Mouse (Mus musculus) MEL (cell line): ENCODE data around the gene H2-Oa. TPM values are rescaled to one million over a fixed set of nuclear protein-coding genes. Genes with fewer than 3 reads are reported as not detected.

ENCODE experiments used
- DNase-seq: peaks from one replicate; pipeline ENCODE4 v3.0.0; 2011; ENCODE audit warnings: low read depth, low spot score
- H3K27ac ChIP-seq: 2 replicates; pipeline ENCODE4 v1.5.1; 2012; ENCODE audit warnings: low read depth, mild to moderate bottlenecking, control low read depth, low read length, moderate library complexity; ENCODE audit not compliant: control insufficient read depth
- H3K27me3 ChIP-seq, 2 experiments: fragments of 150-350 bp in 1 of 2; sonication (generic) in 1 of 2; 2 replicates each; pipeline ENCODE4 v1.6.1; 2012; ENCODE audit warnings: low read length in 2 of 2, mild to moderate bottlenecking in 2 of 2, improper control_type of control experiment in 1 of 2, moderate library complexity in 1 of 2; ENCODE audit not compliant: insufficient read depth in 2 of 2, control insufficient read depth in 1 of 2
- H3K36me3 ChIP-seq, 2 experiments: 2 replicates each; pipeline ENCODE4 v1.6.1; 2012 to 2014; ENCODE audit warnings: low read length in 2 of 2, improper control_type of control experiment in 1 of 2, inconsistent platforms in 1 of 2, mild to moderate bottlenecking in 1 of 2; ENCODE audit not compliant: insufficient read depth in 2 of 2, control insufficient read depth in 1 of 2
- H3K4me1 ChIP-seq, 2 experiments: fragments of 150-350 bp in 1 of 2; sonication (generic) in 1 of 2; 2 replicates each; pipeline ENCODE4 v1.6.1; 2012; ENCODE audit warnings: low read length in 2 of 2, improper control_type of control experiment in 1 of 2, mild to moderate bottlenecking in 1 of 2; ENCODE audit not compliant: insufficient read depth in 2 of 2, control insufficient read depth in 1 of 2
- H3K4me3 ChIP-seq, 2 experiments: fragments of 150-350 bp in 1 of 2; sonication (generic) in 1 of 2; 2 replicates each; pipeline ENCODE4 v1.5.1; 2012; ENCODE audit warnings: low read depth in 2 of 2, low read length in 2 of 2, mild to moderate bottlenecking in 2 of 2, moderate library complexity in 2 of 2, control low read depth in 1 of 2, improper control_type of control experiment in 1 of 2; ENCODE audit not compliant: control insufficient read depth in 1 of 2, insufficient read depth in 1 of 2
- H3K79me2 ChIP-seq: 2 replicates; pipeline ENCODE4 v1.6.1; 2012; ENCODE audit warnings: mild to moderate bottlenecking, low read length, moderate library complexity; ENCODE audit not compliant: control insufficient read depth, poor library complexity, insufficient read depth
- H3K9ac ChIP-seq: 2 replicates; pipeline ENCODE4 v1.6.1; 2012; ENCODE audit warnings: low read depth, mild to moderate bottlenecking, control low read depth, low read length, moderate library complexity; ENCODE audit not compliant: control insufficient read depth, poor library complexity, severe bottlenecking
- H3K9me3 ChIP-seq: fragments of 150-350 bp; sonication (generic); replicated peaks from 2 replicates; pipeline ENCODE4 v1.6.1; 2012; ENCODE audit warnings: mild to moderate bottlenecking, low read length, improper control_type of control experiment, moderate library complexity; ENCODE audit not compliant: insufficient read depth
- BHLHE40 ChIP-seq: IDR thresholded peaks from 2 replicates; pipeline ENCODE4 v1.6.1; 2012; ENCODE audit warnings: low read depth, mild to moderate bottlenecking, inconsistent platforms, low read length, improper control_type of control experiment, borderline replicate concordance
- CHD1 ChIP-seq: IDR thresholded peaks from 2 replicates; pipeline ENCODE4 v1.6.1; 2012; ENCODE audit warnings: low read depth, mild to moderate bottlenecking, inconsistent platforms, low read length, improper control_type of control experiment
- CHD2 ChIP-seq: IDR thresholded peaks from 2 replicates; pipeline ENCODE4 v1.6.1; 2011; ENCODE audit warnings: low read length, improper control_type of control experiment
- CTCF ChIP-seq, 3 experiments: IDR thresholded peaks in 2 of 3; conservative IDR thresholded peaks in 1 of 3; 2 replicates each; pipeline ENCODE4 v1.5.1; 2011 to 2012; ENCODE audit warnings: low read length in 3 of 3, low read depth in 2 of 3, mild to moderate bottlenecking in 2 of 3, improper control_type of control experiment in 1 of 3, inconsistent platforms in 1 of 3, mixed read lengths in 1 of 3, moderate library complexity in 1 of 3; ENCODE audit not compliant: control insufficient read depth in 1 of 3, insufficient read depth in 1 of 3, poor library complexity in 1 of 3, severe bottlenecking in 1 of 3
- E2F4 ChIP-seq: IDR thresholded peaks from 2 replicates; pipeline ENCODE4 v1.6.1; 2011; ENCODE audit warnings: low read depth, low read length, improper control_type of control experiment, borderline replicate concordance
- EP300 ChIP-seq, 2 experiments: IDR thresholded peaks; 2 replicates each; pipeline ENCODE4 v1.6.1; 2011; ENCODE audit warnings: improper control_type of control experiment in 2 of 2, low read length in 2 of 2, low read depth in 1 of 2, mild to moderate bottlenecking in 1 of 2
- ETS1 ChIP-seq: IDR thresholded peaks from 2 replicates; pipeline ENCODE4 v1.6.1; 2012; ENCODE audit warnings: low read depth, mild to moderate bottlenecking, inconsistent platforms, low read length, improper control_type of control experiment, moderate library complexity
- GATA1 ChIP-seq: IDR thresholded peaks from 2 replicates; pipeline ENCODE4 v1.6.1; 2011; ENCODE audit warnings: low read depth, low read length, improper control_type of control experiment
- JUND ChIP-seq: IDR thresholded peaks from 2 replicates; pipeline ENCODE4 v1.6.1; 2011; ENCODE audit warnings: low read depth, mild to moderate bottlenecking, improper control_type of control experiment, low read length
- KAT2A ChIP-seq: conservative IDR thresholded peaks from 2 replicates; pipeline ENCODE4 v1.6.1; 2012; ENCODE audit warnings: low read depth, low read length, improper control_type of control experiment, inconsistent platforms
- MAFK ChIP-seq: IDR thresholded peaks from 2 replicates; pipeline ENCODE4 v1.6.1; 2011; ENCODE audit warnings: low read depth, mild to moderate bottlenecking, low read length, improper control_type of control experiment, borderline replicate concordance
- MAZ ChIP-seq: IDR thresholded peaks from 2 replicates; pipeline ENCODE4 v1.6.1; 2012; ENCODE audit warnings: low read depth, mild to moderate bottlenecking, inconsistent platforms, low read length, improper control_type of control experiment
- MYB ChIP-seq: IDR thresholded peaks from 2 replicates; pipeline ENCODE4 v1.6.1; 2011; ENCODE audit warnings: mild to moderate bottlenecking, low read depth, low read length, improper control_type of control experiment
- MYC ChIP-seq: IDR thresholded peaks from 2 replicates; pipeline ENCODE4 v1.6.1; 2011; ENCODE audit warnings: low read depth, mild to moderate bottlenecking, low read length, improper control_type of control experiment, moderate library complexity
- POLR2A ChIP-seq, 2 experiments: IDR thresholded peaks; 2 replicates each; pipeline ENCODE4 v1.6.1; 2011 to 2012; ENCODE audit warnings: low read length in 2 of 2, mild to moderate bottlenecking in 2 of 2, control low read depth in 1 of 2, improper control_type of control experiment in 1 of 2, low read depth in 1 of 2, moderate library complexity in 1 of 2; ENCODE audit not compliant: control insufficient read depth in 1 of 2, insufficient read depth in 1 of 2, poor library complexity in 1 of 2
- POLR2AphosphoS2 ChIP-seq: IDR thresholded peaks from 2 replicates; pipeline ENCODE4 v1.6.1; 2011; ENCODE audit warnings: low read length, improper control_type of control experiment
- POLR2AphosphoS5 ChIP-seq: IDR thresholded peaks from 2 replicates; pipeline ENCODE4 v1.6.1; 2012; ENCODE audit warnings: low read depth, borderline replicate concordance, mild to moderate bottlenecking, inconsistent platforms, low read length, moderate library complexity, mixed read lengths
- RCOR1 ChIP-seq: IDR thresholded peaks from 2 replicates; pipeline ENCODE4 v1.6.1; 2012; ENCODE audit warnings: low read depth, mild to moderate bottlenecking, inconsistent platforms, low read length, improper control_type of control experiment
- SIN3A ChIP-seq: IDR thresholded peaks from 2 replicates; pipeline ENCODE4 v1.6.1; 2012; ENCODE audit warnings: low read length, improper control_type of control experiment, inconsistent platforms
- SMC3 ChIP-seq: IDR thresholded peaks from 2 replicates; pipeline ENCODE4 v1.6.1; 2011; ENCODE audit warnings: low read depth, low read length, improper control_type of control experiment
- TAL1 ChIP-seq: IDR thresholded peaks from 2 replicates; pipeline ENCODE4 v1.6.1; 2012; ENCODE audit warnings: mild to moderate bottlenecking, inconsistent platforms, low read length, moderate library complexity, mixed read lengths
- TCF12 ChIP-seq: IDR thresholded peaks from 2 replicates; pipeline ENCODE4 v1.6.1; 2014; ENCODE audit warnings: low read depth, mild to moderate bottlenecking, inconsistent platforms, low read length, improper control_type of control experiment, moderate library complexity
- UBTF ChIP-seq: IDR thresholded peaks from 2 replicates; pipeline ENCODE4 v1.6.1; 2012; ENCODE audit warnings: low read depth, mild to moderate bottlenecking, inconsistent platforms, low read length, improper control_type of control experiment, moderate library complexity, borderline replicate concordance; ENCODE audit not compliant: insufficient read depth
- USF1 ChIP-seq: IDR thresholded peaks from 2 replicates; pipeline ENCODE4 v1.6.1; 2014; ENCODE audit warnings: low read depth, mild to moderate bottlenecking, inconsistent platforms, low read length, improper control_type of control experiment, moderate library complexity
- USF2 ChIP-seq, 2 experiments: IDR thresholded peaks; 2 replicates each; pipeline ENCODE4 v1.6.1; 2011 to 2012; ENCODE audit warnings: improper control_type of control experiment in 2 of 2, low read length in 2 of 2, borderline replicate concordance in 1 of 2, inconsistent platforms in 1 of 2, low read depth in 1 of 2, mild to moderate bottlenecking in 1 of 2; ENCODE audit not compliant: insufficient read depth in 1 of 2
- ZC3H11A ChIP-seq: IDR thresholded peaks from 2 replicates; pipeline ENCODE4 v1.6.1; 2012; ENCODE audit warnings: low read depth, mild to moderate bottlenecking, inconsistent platforms, low read length, improper control_type of control experiment
- ZKSCAN1 ChIP-seq: IDR thresholded peaks from 2 replicates; pipeline ENCODE4 v1.6.1; 2012; ENCODE audit warnings: low read depth, mild to moderate bottlenecking, inconsistent platforms, low read length, improper control_type of control experiment, moderate library complexity
- ZNF384 ChIP-seq: IDR thresholded peaks from 2 replicates; pipeline ENCODE4 v1.6.1; 2012; ENCODE audit warnings: low read depth, mild to moderate bottlenecking, inconsistent platforms, low read length, improper control_type of control experiment
- polyA plus RNA-seq, 2 experiments: library from polyadenylated mRNA; stranded (reverse) in 1 of 2; unstranded in 1 of 2; fragments of >175 nt in 1 of 2; fragments of >200 nt in 1 of 2; gene quantifications; 2 replicates each; pipeline versions ENCODE4 v1.2.1 to v1.2.4; 2012; ENCODE audit warnings: low replicate concordance in 2 of 2, low read depth in 1 of 2; ENCODE audit not compliant: insufficient read length in 2 of 2, insufficient read depth in 1 of 2, missing spikeins in 1 of 2
- total RNA-seq: library from RNA; depleted of rRNA; stranded (reverse); fragments of 300-350 nt; gene quantifications from 2 replicates; pipeline ENCODE4 v1.2.3, GENCODE M21; 2012

The H2-Oa gene
- total and polyA plus RNA-seq, 3 experiments = 2.2 to 3.9 TPM; not detected in 1

DNA sequence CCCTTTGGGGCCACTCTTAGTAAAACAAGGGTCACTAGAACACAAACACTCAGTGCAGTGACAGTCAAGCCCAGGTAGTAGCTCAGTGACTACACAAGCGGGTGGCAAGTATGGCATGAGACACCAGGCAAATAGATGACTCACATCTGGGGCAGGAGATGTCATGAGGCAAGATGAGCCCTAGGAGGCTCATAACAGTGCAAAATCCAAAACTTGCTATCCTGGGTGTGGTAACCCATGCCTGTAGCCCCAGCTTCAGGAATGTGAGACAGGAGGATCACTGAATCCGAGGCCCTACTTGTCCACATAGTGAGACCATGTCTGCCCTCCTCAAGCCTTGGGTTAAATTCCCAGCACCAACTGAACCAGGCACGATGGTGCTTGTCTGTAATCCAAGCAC, 42.3 kb downstream of the H2-Oa start:
- Histone ChIP-seq H3K4me1 (peaks cover 0 to 7% of the 10 kb centered on the region in 2 experiments; a peak in 1 of 4 replicates), H3K27me3 (no peaks in the 10 kb centered on the region), H3K27ac (no peak overlapping the region), H3K9ac (no peak overlapping the region), H3K4me3 (no peak overlapping the region), H3K9me3 (no peaks in the 10 kb centered on the region), H3K79me2 (no peaks in the 10 kb centered on the region), H3K36me3 (peaks cover 0 to 3% of the 10 kb centered on the region in 2 experiments; a peak in 1 of 4 replicates)
- TF ChIP-seq USF1 = no peak
- no peak for TF ChIP-seq ZKSCAN1
- TF ChIP-seq ZC3H11A = no peak
- TF ChIP-seq E2F4 = no peak
- no peak for TF ChIP-seq MYC
- no peak for TF ChIP-seq JUND
- no peak; a peak in 1 of 6 replicates for TF ChIP-seq CTCF (IDR thresholded peaks at IDR 0.05 in 2 of 3, conservative IDR thresholded peaks at IDR 0.05 in 1 of 3; ENCODE audit: control insufficient read depth in 1 of 3, insufficient read depth in 1 of 3, low read depth in 2 of 3, low read length in 3 of 3, poor library complexity in 1 of 3, severe bottlenecking in 1 of 3)
- no peak for TF ChIP-seq USF2 (IDR thresholded peaks at IDR 0.05; ENCODE audit: borderline replicate concordance in 1 of 2, insufficient read depth in 1 of 2, low read depth in 1 of 2, low read length in 2 of 2)
- TF ChIP-seq RCOR1 = no peak
- TF ChIP-seq POLR2AphosphoS2 = no peak
- no peak for TF ChIP-seq MYB
- no peak for TF ChIP-seq KAT2A
- no peak for DNase-seq

DNA sequence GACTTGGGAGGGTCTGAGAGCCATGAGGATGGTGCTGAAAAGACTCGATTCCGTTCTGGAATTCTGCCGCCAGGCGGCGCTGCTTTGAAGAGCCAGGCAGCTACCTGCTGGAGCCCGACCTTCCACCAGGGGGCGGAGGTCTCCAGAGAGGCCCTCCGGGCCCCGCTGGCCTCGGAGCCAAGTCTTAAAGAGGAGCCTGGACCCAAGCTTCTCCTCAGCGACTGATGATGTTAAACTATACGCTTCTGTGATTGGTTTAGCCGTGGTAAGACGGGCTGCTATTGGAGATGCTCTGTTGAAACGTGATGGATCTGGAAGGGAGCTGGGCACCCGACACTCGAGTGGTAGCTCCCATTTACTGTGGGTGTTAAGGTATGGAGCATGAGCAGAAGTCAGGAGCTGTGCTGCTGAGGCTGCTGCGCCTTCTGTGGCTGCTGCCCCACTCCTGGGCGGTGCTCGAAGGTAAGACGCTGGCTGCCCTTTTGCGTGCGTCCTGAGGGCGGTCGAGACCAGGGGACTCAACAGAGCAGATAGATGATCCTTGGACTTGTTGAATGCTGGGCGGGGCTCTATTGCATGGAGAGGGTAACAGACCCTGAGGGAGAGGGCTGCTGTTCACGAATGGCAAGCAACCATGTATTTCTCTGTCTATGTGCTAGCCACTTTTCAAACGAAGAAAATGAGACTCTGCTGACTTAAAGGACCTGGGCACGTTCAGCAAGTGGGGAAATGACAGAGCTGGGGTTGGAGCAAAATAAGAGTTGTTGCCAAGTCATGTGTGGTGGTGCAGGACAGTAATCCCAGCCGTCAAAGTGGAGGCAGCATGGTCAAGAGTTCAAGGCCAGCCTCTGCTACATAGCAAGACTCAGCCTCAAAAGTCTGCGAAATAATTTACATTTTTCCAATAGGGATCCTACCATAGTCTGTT, 43.4 kb downstream of the H2-Oa start:
- no peaks in the 10 kb centered on the region for H3K9me3 ChIP-seq
- no peaks in the 10 kb centered on the region for H3K79me2 ChIP-seq
- no peak overlapping the region for H3K27ac ChIP-seq
- DNase-seq = peak; percentile 99
- H3K36me3 ChIP-seq = peaks cover 0 to 6% of the 10 kb centered on the region in 2 experiments; a peak in 1 of 4 replicates
- peaks cover 2 to 15% of the 10 kb centered on the region in 2 experiments for H3K4me1 ChIP-seq
- H3K9ac ChIP-seq = peak overlapping the region; percentile 53
- H3K27me3 ChIP-seq = no peaks in the 10 kb centered on the region
- peak overlapping the region; percentile 57 to 62 for H3K4me3 ChIP-seq
- TF ChIP-seq EP300 (IDR thresholded peaks at IDR 0.05; ENCODE audit: low read depth in 1 of 2, low read length in 2 of 2) = no peak
- no peak for TF ChIP-seq UBTF
- no peak for TF ChIP-seq RCOR1
- TF ChIP-seq ETS1 = peak; percentile 47; the same call in 1 of the 2 replicates
- no peak for TF ChIP-seq TAL1
- TF ChIP-seq CHD2 = peak; percentile 96
- TF ChIP-seq MAZ = no peak
- TF ChIP-seq SMC3 = peak; percentile 100
- TF ChIP-seq POLR2AphosphoS2 = no peak
- peak; percentile 51; the same call in 1 of the 2 replicates for TF ChIP-seq MYC
- TF ChIP-seq TCF12 = no peak
- TF ChIP-seq GATA1 = 0 out of 2 replicates have a peak, but pooled peaks have one; percentile 7
- no peak for TF ChIP-seq POLR2AphosphoS5
- no peak for TF ChIP-seq USF2 (IDR thresholded peaks at IDR 0.05; ENCODE audit: borderline replicate concordance in 1 of 2, insufficient read depth in 1 of 2, low read depth in 1 of 2, low read length in 2 of 2)
- peak; percentile 67 for TF ChIP-seq SIN3A
- TF ChIP-seq BHLHE40 = peak; percentile 68; the same call in 1 of the 2 replicates
- no peak for TF ChIP-seq E2F4
- no peak for TF ChIP-seq MYB
- peak in 1 of 2 experiments; percentile 61; a peak in 3 of 4 replicates for TF ChIP-seq POLR2A (IDR thresholded peaks at IDR 0.05; ENCODE audit: control insufficient read depth in 1 of 2, insufficient read depth in 1 of 2, low read depth in 1 of 2, low read length in 2 of 2, poor library complexity in 1 of 2)
- no peak for TF ChIP-seq MAFK
- TF ChIP-seq CTCF (IDR thresholded peaks at IDR 0.05 in 2 of 3, conservative IDR thresholded peaks at IDR 0.05 in 1 of 3; ENCODE audit: control insufficient read depth in 1 of 3, insufficient read depth in 1 of 3, low read depth in 2 of 3, low read length in 3 of 3, poor library complexity in 1 of 3, severe bottlenecking in 1 of 3) = peak in 2 of 3 experiments; percentile 99 to 100; a peak in 5 of 6 replicates
- no peak for TF ChIP-seq ZNF384
- no peak for TF ChIP-seq CHD1
